Mouse (Mus musculus) hindbrain, embryonic 12.5 days (tissue): Measurements from ENCODE around the gene Gm26992. TPM values are rescaled to one million over a fixed set of nuclear protein-coding genes. Genes with fewer than 3 reads are reported as not detected.
A peak's percentile ranks its signal among the peaks of the same experiment; 100 is the strongest.

Experiments used
- ATAC-seq: fragments of 200-750 bp; cut with Nextera tagmentation; 2 replicates; pipeline ENCODE4 v1.8.0; 2017; ENCODE audit warnings: moderate TSS enrichment; ENCODE audit not compliant: low FRiP score
- H3K27ac ChIP-seq: fragments of 300-500 bp; sonication (generic); 2 replicates; pipeline ENCODE4 v1.5.1; 2016; ENCODE audit warnings: mild to moderate bottlenecking
- H3K27me3 ChIP-seq: fragments of 300-500 bp; sonication (generic); 2 replicates; pipeline ENCODE4 v1.6.1; 2016; ENCODE audit warnings: mild to moderate bottlenecking
- H3K36me3 ChIP-seq: fragments of 300-500 bp; sonication (generic); 2 replicates; pipeline ENCODE4 v1.6.1; 2016; ENCODE audit warnings: mild to moderate bottlenecking
- H3K4me1 ChIP-seq: fragments of 300-500 bp; sonication (generic); 2 replicates; pipeline ENCODE4 v1.6.1; 2016
- H3K4me2 ChIP-seq: fragments of 300-500 bp; sonication (generic); replicated peaks from 2 replicates; pipeline ENCODE4 v1.6.1; 2016; ENCODE audit warnings: mild to moderate bottlenecking
- H3K4me3 ChIP-seq: fragments of 300-500 bp; sonication (generic); 2 replicates; pipeline ENCODE4 v1.5.1; 2016; ENCODE audit warnings: mild to moderate bottlenecking
- H3K9ac ChIP-seq: fragments of 300-500 bp; sonication (generic); 2 replicates; pipeline ENCODE4 v1.6.1; 2016; ENCODE audit warnings: mild to moderate bottlenecking, moderate library complexity
- H3K9me3 ChIP-seq: fragments of 300-500 bp; sonication (generic); replicated peaks from 2 replicates; pipeline ENCODE4 v1.6.1; 2016; ENCODE audit warnings: mild to moderate bottlenecking
- WGBS: fragments of 180-500 bp; shearing (Covaris S2); methylation state at CpG from one replicate; pipeline ENCODE4 v1.1.7; 2016; 5-methylcytosine and 5-hydroxymethylcytosine counted together
- polyA plus RNA-seq: library from polyadenylated mRNA; unstranded; fragments of >200 nt; fragmentation: Nextera tagmentation; extraction: Ambion mirVana; gene quantifications from 2 replicates; pipeline ENCODE4 v1.2.1, GENCODE M21; 2016

The Gm26992 gene
- polyA plus RNA-seq, 1 experiment from 2014 or later, result not detected

DNA sequence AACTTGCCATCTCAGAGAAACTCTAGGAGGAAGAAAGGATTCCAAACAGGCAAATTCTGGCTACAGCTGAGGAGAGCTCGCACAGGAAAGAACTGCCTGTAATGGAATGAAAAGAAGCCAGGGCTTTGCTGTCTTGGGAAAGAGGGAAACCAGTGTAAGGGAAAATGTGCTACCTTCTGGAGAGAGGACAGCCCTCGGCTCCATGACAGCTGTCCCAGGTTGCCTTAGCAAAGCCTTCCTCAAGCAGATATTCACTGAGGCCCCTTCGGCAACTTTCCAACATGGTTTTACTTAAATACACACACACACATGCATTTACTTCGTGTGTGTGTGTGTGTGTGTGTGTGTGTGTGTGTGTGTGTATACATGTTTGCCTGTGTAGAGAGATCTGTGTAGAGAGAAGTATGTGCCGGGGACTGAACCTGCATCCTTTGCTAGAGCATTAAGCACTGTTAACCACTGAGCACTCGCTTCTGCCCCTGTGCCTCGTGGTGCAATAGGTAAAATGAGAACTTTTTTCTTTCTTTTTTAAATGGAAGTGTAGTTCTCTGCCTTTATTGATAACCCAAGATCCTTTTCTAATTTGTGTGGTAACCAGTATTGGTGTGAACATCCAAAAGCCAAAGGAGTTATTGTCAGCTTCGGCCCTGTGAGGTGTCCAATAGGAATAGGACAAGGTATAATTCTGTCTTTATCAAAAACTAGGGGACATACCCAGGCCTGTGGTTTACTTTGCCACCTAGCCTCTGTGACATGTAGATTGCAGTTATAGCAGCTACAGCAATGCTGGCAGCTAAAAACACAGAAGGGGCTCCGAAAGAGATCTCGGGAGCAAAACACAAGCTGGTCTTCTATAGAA is 70.8 kb downstream of the Gm26992 start:
- H3K9ac ChIP-seq, result peak overlapping the region; percentile 78

DNA sequence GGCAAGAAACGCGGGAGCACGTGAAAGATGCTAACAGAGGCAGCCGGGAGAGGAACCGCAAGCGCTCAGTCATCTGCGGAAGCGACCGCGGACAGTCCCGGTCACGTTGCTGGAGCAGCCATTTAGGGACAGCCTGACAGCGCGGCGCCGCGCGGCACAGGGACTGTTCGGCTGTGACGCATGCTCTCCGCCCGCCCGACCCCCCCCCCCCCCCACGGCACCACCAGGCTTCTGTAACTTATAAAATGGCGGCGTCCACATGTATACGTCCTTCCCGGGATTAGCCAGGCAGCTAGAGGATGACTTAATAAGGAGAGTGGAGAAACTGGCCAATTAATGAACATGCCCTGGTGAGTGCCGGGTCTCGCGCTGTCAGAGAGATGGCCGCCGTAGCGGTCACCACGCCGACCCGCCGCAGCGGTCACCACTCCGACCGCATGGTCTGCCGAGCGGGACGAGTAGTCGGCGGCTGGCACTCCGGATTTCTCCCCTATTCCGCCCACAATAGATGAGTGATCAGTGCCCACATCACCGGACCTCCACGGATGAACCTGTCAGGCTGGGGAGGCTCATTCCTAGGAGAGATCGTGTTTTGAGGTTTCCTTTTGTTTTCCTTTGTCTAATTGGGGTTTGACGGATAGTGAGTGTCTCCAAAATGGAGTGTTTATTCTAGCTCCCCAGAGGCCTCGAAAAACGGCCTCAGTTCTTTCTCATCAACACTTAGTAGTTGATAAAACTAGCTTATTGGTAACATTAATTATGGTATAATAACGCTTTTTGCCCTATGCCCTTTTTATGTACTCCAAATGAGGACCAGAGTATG is 71.8 kb downstream of the Gm26992 start:
- Histone ChIP-seq H3K4me3 (peak overlapping the region; percentile 52), H3K27ac (peak overlapping the region; percentile 97), H3K36me3 (no peaks in the 10 kb centered on the region; the same call in 1 of the 2 replicates), H3K27me3 (no peaks in the 10 kb centered on the region), H3K9ac (peak overlapping the region; percentile 78), H3K9me3 (no peaks in the 10 kb centered on the region), H3K4me1 (0 out of 2 replicates have a peak, but pooled peaks cover 8% of the 10 kb centered on the region), H3K4me2 (peak overlapping the region; percentile 53)
- ATAC-seq, result peak; percentile 96
- whole genome bisulfite sequencing, result under 1% methylated on average over 53 of the region's 55 CpGs

More for the DNA sequence above, 70.8 kb downstream of the Gm26992 start:
- no peaks in the 10 kb centered on the region for H3K36me3 ChIP-seq
- H3K27ac ChIP-seq, result peak overlapping the region; percentile 97
- 0 out of 2 replicates have a peak, but pooled peaks cover 8% of the 10 kb centered on the region for H3K4me1 ChIP-seq
- H3K27me3 ChIP-seq, result no peaks in the 10 kb centered on the region
- H3K9me3 ChIP-seq, result no peaks in the 10 kb centered on the region
- H3K4me3 ChIP-seq, result peak overlapping the region; percentile 52
- H3K4me2 ChIP-seq, result peak overlapping the region; percentile 53
- peak; percentile 53 for ATAC-seq
- WGBS, result 39% methylated on average over 10 of the region's 10 CpGs

DNA sequence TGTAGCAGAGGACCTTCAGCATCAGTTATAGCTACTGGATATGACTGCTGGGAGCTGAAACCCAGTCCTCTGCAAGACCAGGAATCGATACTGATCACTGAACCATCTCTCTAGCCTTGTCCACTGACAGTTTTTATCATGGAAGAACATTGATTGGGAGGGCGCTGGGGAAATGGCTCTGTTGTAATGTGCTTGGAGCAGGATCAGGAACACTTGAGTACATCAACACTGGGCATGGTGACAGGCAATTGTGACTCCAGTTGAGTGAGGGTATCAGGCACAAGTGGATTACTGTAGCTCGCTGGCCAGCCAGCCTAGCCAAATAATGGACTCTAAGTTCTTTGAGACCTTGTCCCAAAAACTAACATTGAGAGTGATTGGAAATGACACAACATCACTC is 77.6 kb downstream of the Gm26992 start:
- WGBS, result 92% methylated on average over 3 of the region's 3 CpGs
- no peak for ATAC-seq
- H3K4me1 ChIP-seq, result 0 out of 2 replicates have a peak, but pooled peaks cover 3% of the 10 kb centered on the region
- H3K9ac ChIP-seq, result no peak overlapping the region
- H3K4me3 ChIP-seq, result no peak overlapping the region
- H3K27ac ChIP-seq, result no peak overlapping the region
- H3K27me3 ChIP-seq, result no peaks in the 10 kb centered on the region
- H3K36me3 ChIP-seq, result peaks cover 18% of the 10 kb centered on the region
- H3K9me3 ChIP-seq, result no peaks in the 10 kb centered on the region
- H3K4me2 ChIP-seq, result no peak overlapping the region

DNA sequence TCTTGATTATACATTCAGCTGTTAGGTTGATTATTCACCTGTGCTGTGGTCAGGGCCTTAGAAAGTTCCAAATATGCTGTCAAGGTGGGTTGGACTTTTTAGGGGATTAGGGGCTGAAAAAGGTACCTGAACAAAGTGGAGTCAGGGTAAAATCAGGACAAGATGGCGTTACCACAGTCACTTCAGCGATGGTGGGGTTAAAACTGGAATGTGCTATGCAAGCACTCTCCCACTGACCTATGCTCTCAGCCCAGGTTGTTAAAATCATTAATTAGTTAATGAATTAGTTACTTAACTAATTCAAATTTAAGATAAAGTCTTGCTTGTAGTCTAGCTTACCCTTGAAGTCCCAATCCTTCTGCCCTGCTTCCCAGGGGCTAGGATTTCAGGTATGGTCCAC is 78.3 kb downstream of the Gm26992 start:
- no peaks in the 10 kb centered on the region for H3K9me3 ChIP-seq
- H3K4me1 ChIP-seq, result no peaks in the 10 kb centered on the region
- 100% methylated on average over 2 of the region's 2 CpGs for WGBS
- H3K27me3 ChIP-seq, result no peaks in the 10 kb centered on the region
- no peak overlapping the region for H3K4me3 ChIP-seq
- H3K9ac ChIP-seq, result no peak overlapping the region
- no peak overlapping the region for H3K27ac ChIP-seq
- no peak for ATAC-seq
- peaks cover 18% of the 10 kb centered on the region for H3K36me3 ChIP-seq
- no peak overlapping the region for H3K4me2 ChIP-seq

DNA sequence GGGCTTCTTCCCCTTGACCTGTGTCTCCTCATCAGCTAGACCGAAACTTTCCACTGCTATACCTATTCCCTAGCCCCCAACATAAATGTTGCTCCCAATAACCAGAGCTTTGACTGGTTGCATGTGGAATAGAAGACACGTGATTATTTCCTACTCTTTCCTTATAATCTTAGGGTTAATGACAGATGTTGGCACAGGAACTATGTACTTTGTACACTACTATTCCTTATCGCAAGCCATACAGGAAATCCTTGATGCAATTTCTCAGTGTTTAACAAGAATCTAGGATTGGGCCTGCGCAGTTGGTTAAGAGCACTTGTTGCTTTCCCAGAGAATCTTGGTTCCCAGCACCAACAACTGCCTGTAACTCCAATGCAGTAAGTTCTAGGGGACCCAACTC is 86.4 kb downstream of the Gm26992 start:
- Histone ChIP-seq H3K36me3 (peaks cover 19% of the 10 kb centered on the region), H3K4me1 (no peaks in the 10 kb centered on the region), H3K9me3 (no peaks in the 10 kb centered on the region), H3K4me3 (no peak overlapping the region), H3K27me3 (no peaks in the 10 kb centered on the region), H3K9ac (no peak overlapping the region), H3K27ac (no peak overlapping the region), H3K4me2 (no peak overlapping the region)
- WGBS, result 97% methylated on average over 4 of the region's 4 CpGs
- no peak for ATAC-seq

DNA sequence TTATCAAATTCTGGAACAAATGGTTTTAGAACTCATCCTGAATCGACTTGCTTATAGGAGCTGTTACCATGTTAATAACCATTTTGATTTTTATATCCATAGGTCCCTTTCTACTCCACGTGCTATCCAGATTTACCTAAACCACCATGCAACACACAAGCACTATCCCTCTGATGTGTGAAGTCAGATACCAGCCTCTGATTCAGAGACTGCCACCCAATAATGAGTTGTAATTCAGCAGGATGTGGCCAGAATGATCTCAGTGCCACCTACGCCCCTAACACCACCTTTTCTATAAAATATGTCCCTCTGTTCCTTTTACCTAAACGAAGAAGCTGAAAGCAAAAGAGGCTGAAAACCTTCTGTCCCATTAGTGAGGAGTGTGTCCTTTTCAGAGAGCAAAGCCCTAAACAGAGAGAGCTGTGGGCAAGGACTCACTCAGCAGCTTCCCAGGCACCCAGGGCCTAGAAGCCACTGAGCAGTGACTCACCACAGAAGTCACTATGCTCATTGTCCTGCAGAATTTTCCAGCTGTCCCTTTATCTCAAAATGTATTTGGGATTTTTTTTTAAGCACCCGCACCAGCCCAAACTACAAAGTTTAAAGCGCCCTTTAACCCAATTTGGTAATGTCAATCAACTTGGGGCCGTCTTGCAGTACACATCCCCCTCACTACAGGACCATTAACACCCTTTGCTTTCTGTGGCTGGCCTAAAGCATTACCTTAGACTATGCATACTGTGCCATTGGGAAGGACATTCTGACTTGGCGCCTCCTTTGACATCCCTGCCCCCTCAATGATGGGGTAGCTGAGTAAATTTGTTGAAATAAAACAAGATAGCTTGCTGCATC is 87.6 kb downstream of the Gm26992 start:
- Histone ChIP-seq H3K36me3 (peaks cover 13% of the 10 kb centered on the region), H3K9me3 (no peaks in the 10 kb centered on the region), H3K27ac (no peak overlapping the region), H3K4me2 (no peak overlapping the region), H3K4me1 (no peaks in the 10 kb centered on the region), H3K27me3 (no peaks in the 10 kb centered on the region), H3K9ac (no peak overlapping the region), H3K4me3 (no peak overlapping the region)
- no peak for ATAC-seq
- WGBS, result 85% methylated on average over 8 of the region's 8 CpGs

DNA sequence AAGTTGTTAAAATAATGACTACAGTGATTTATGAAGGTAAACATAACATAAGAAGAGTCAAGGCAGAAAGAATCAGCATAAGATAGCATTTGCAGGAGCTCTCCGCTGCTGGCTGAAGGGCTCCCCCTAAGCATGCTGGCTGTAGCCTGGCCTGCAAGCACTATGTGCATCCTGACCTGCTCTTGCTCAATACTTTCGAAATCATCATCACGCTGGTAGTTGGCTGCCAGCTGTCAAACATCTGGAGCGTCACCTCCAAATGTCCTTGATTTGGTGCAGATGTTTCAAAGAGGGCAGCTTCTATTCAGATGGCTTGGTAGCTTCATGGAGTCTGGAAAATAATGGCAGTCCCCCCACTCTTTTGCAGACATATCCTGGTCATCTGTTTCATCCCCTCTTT is 93.0 kb downstream of the Gm26992 start:
- Histone ChIP-seq H3K27me3 (no peaks in the 10 kb centered on the region), H3K27ac (no peak overlapping the region), H3K4me3 (no peak overlapping the region), H3K9ac (no peak overlapping the region), H3K36me3 (no peaks in the 10 kb centered on the region), H3K4me2 (no peak overlapping the region), H3K4me1 (no peaks in the 10 kb centered on the region), H3K9me3 (no peaks in the 10 kb centered on the region)
- WGBS, result 67% methylated on average over 4 of the region's 4 CpGs
- ATAC-seq, result no peak

DNA sequence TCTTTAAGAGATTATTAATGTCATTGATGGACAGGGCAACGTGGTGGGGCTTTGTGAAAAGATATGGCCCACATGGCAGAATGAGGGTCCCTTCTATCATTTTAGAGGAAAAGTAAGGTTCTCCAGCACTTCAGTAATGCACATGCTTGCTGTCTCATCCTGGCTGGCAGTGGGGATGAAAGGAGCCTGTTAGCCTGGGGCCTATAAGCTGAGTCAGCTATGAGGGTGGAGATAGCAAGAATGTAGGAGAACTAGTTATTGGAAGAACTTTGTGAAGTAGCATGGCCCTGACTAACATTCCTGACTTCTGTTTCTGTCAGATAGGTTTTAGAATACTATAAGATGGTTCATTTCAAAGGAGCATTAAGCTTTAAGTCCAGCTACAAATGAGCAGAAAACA is 93.5 kb downstream of the Gm26992 start:
- H3K36me3 ChIP-seq, result no peaks in the 10 kb centered on the region
- H3K4me3 ChIP-seq, result no peak overlapping the region
- H3K27me3 ChIP-seq, result no peaks in the 10 kb centered on the region
- no peaks in the 10 kb centered on the region for H3K9me3 ChIP-seq
- H3K4me2 ChIP-seq, result no peak overlapping the region
- ATAC-seq, result no peak
- H3K4me1 ChIP-seq, result no peaks in the 10 kb centered on the region
- WGBS, result 86% methylated on average over 1 of the region's 1 CpGs
- no peak overlapping the region for H3K27ac ChIP-seq
- H3K9ac ChIP-seq, result no peak overlapping the region

DNA sequence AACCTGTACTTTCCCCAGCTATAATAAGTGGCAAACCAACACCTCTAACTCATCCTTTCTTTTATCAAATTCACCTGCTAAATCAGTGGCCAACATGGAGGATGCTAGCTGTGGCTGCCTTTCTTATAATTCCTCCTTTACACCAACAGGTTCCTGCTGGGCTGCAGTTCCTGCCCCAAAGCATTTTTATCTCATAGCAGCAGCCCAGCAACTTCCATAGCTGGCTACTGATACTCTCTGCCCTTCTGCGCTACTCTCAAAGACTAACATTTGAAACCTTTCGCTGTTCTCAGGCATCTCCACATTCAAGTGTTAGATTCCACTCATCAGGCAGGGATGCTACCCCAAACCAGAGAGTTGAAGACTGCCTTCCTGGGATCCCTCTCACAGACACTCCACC is 97.0 kb downstream of the Gm26992 start:
- H3K9me3 ChIP-seq, result no peaks in the 10 kb centered on the region
- H3K4me1 ChIP-seq, result no peaks in the 10 kb centered on the region
- WGBS, result 91% methylated on average over 2 of the region's 2 CpGs
- no peak for ATAC-seq
- H3K4me3 ChIP-seq, result no peak overlapping the region
- no peak overlapping the region for H3K27ac ChIP-seq
- H3K27me3 ChIP-seq, result no peaks in the 10 kb centered on the region
- H3K4me2 ChIP-seq, result no peak overlapping the region
- no peaks in the 10 kb centered on the region for H3K36me3 ChIP-seq
- no peak overlapping the region for H3K9ac ChIP-seq

DNA sequence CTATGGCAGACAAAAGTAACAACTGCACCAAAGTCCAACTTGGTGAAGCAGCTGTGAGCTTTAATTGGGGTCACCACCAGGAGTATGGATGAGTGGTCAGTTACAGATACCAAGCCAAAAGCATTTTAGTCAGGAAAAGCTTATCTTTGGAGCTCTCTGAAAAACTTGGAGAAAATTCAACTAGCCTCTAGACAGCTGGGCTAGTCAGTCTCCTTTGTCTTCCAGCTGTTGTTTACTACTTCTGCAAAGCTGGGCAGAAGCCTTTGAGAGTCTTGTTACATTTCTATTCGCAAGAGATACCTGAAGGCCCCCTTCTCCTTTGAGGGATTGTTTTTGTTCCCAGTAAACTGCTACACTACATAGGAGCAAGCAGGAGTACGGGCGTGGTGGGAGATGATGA is 97.7 kb downstream of the Gm26992 start:
- WGBS, result 84% methylated on average over 3 of the region's 3 CpGs
- ATAC-seq, result no peak
- H3K27ac ChIP-seq, result no peak overlapping the region
- no peak overlapping the region for H3K9ac ChIP-seq
- no peak overlapping the region for H3K4me3 ChIP-seq
- H3K36me3 ChIP-seq, result no peaks in the 10 kb centered on the region
- H3K4me2 ChIP-seq, result no peak overlapping the region
- H3K27me3 ChIP-seq, result no peaks in the 10 kb centered on the region
- no peaks in the 10 kb centered on the region for H3K9me3 ChIP-seq
- H3K4me1 ChIP-seq, result no peaks in the 10 kb centered on the region

DNA sequence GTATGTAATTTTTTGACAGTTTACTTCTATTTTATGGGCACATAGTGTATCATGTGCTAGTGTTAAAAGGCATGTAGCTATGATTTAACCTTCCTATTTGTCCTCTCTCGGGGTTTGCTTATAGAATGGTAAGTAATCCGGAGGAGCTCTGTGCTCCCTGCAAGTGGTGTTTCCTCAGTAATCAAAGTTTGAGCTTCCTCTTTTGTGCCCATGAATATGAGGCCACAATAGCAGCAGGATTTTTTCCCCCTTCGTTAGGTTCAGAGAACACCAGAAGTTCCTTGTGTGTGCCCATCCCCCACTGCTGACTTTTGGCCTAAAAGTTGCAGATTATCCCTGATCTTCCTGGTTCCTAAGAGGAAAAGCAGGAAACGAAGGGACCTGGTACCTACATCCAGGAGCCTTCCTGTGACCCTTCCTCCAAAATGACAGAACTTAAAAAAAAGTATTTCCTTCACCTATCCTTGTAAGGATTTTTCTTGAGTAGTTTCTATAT is 99.5 kb downstream of the Gm26992 start:
- H3K4me1 ChIP-seq, result no peaks in the 10 kb centered on the region
- WGBS, result 71% methylated on average over 4 of the region's 4 CpGs
- no peak for ATAC-seq
- no peaks in the 10 kb centered on the region for H3K27me3 ChIP-seq
- no peak overlapping the region for H3K4me2 ChIP-seq
- H3K27ac ChIP-seq, result no peak overlapping the region
- no peaks in the 10 kb centered on the region for H3K9me3 ChIP-seq
- no peak overlapping the region for H3K4me3 ChIP-seq
- H3K36me3 ChIP-seq, result no peaks in the 10 kb centered on the region
- no peak overlapping the region for H3K9ac ChIP-seq
